Mouse (Mus musculus) thymus, adult 2 months (tissue): ENCODE measurements around the gene Susd6. TPM values are rescaled to one million over a fixed set of nuclear protein-coding genes. Genes with fewer than 3 reads are reported as not detected.

Experiments used
- DNase-seq: peaks from one replicate; pipeline ENCODE4 v3.0.0; 2021
- H3K27ac ChIP-seq: fragments of 200-500 bp; 2 replicates; pipeline ENCODE4 v1.5.1; 2012; ENCODE audit warnings: low read length, control low read depth; ENCODE audit not compliant: control insufficient read depth, insufficient read depth
- H3K27me3 ChIP-seq: fragments of 200-500 bp; 2 replicates; pipeline ENCODE4 v1.6.1; 2012; ENCODE audit warnings: mild to moderate bottlenecking, low read length, moderate library complexity, mixed read lengths; ENCODE audit not compliant: control insufficient read depth, insufficient read depth
- H3K36me3 ChIP-seq: fragments of 200-500 bp; 2 replicates; pipeline ENCODE4 v1.6.1; 2012; ENCODE audit warnings: mild to moderate bottlenecking, low read length, moderate library complexity; ENCODE audit not compliant: control insufficient read depth, insufficient read depth
- H3K4me1 ChIP-seq: fragments of 200-500 bp; replicated peaks from 2 replicates; pipeline ENCODE4 v1.6.1; 2012; ENCODE audit warnings: low read length; ENCODE audit not compliant: control insufficient read depth, insufficient read depth
- H3K4me3 ChIP-seq: fragments of 200-500 bp; 2 replicates; pipeline ENCODE4 v1.5.1; 2012; ENCODE audit warnings: mild to moderate bottlenecking, low read length, control low read depth, moderate library complexity; ENCODE audit not compliant: control insufficient read depth, insufficient read depth
- CTCF ChIP-seq: fragments of 200-500 bp; IDR thresholded peaks from 2 replicates; pipeline ENCODE4 v1.5.1; 2012; ENCODE audit warnings: mild to moderate bottlenecking, control low read depth, low read length, moderate library complexity, borderline replicate concordance; ENCODE audit not compliant: control insufficient read depth, poor library complexity, insufficient read depth; ENCODE audit errors: extremely low read depth
- POLR2A ChIP-seq: fragments of 200-500 bp; IDR thresholded peaks from 2 replicates; pipeline ENCODE4 v1.6.1; 2012; ENCODE audit warnings: mild to moderate bottlenecking, low read length, control low read depth, moderate library complexity; ENCODE audit not compliant: control insufficient read depth, poor library complexity, insufficient read depth; ENCODE audit errors: extremely low read depth
- WGBS: fragments of 180-500 bp; shearing (Covaris S2); methylation state at CpG from one replicate; pipeline ENCODE4 v1.1.7; 2018; 5-methylcytosine and 5-hydroxymethylcytosine counted together
- polyA plus RNA-seq: library from polyadenylated mRNA; depleted of rRNA; stranded (reverse); fragments of >200 nt; gene quantifications from 2 replicates; pipeline ENCODE4 v1.2.3, GENCODE M21; 2012

Susd6 gene
- polyA plus RNA-seq, 1 experiment: 81.3 TPM

DNA sequence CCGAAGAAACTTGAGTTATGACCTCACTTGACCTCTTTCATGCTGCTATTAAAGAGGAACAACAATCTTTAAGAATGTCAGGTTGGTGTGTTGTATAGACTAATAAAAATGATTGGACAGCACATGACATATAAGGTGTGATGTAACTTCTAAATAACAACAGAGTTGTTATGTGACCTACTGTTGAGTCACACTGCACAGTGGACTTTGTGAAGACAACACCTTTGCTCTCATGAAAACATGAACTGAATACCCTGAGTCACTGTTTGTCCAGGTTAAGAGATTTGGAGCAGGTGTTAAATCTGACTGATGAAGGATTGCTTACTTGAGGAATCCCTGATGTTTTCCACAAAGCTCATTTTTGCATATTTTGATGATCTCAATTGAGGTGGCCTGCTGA, 42.0 kb downstream of the Susd6 start:
- H3K4me3 ChIP-seq: no peak overlapping the region
- peaks cover 9% of the 10 kb centered on the region for H3K4me1 ChIP-seq
- WGBS: 61% methylated on average over 1 of the region's 1 CpGs
- no peak overlapping the region for H3K27ac ChIP-seq
- H3K36me3 ChIP-seq: peaks cover 16% of the 10 kb centered on the region
- no peaks in the 10 kb centered on the region for H3K27me3 ChIP-seq
- no peak for DNase-seq
- no peak for TF ChIP-seq POLR2A
- TF ChIP-seq CTCF: no peak

DNA sequence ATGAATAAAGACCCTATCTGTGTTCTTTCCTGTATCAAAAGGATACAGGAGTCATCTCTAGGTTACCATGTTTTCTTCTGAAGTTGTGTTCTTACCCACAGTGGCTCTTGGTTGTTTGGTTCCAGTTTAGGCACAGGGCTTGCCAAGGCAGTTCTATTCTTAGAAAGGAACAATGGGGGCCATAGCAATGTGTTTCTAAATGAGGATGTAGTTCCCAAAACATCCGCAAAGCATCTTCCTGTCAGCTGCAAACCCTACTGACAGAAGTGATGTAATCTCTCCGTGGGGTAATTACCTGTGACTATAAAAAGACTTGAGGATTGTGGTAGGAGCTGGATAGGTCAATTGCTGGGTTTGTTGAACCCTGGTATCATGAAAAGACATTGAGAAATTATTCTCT, 43.2 kb downstream of the Susd6 start:
- Histone ChIP-seq H3K4me1 (peaks cover 6% of the 10 kb centered on the region), H3K36me3 (peaks cover 11% of the 10 kb centered on the region), H3K4me3 (no peak overlapping the region), H3K27me3 (no peaks in the 10 kb centered on the region), H3K27ac (no peak overlapping the region)
- 10% methylated on average over 2 of the region's 2 CpGs for WGBS
- no peak for DNase-seq
- TF ChIP-seq POLR2A (no peak), CTCF (no peak)

DNA sequence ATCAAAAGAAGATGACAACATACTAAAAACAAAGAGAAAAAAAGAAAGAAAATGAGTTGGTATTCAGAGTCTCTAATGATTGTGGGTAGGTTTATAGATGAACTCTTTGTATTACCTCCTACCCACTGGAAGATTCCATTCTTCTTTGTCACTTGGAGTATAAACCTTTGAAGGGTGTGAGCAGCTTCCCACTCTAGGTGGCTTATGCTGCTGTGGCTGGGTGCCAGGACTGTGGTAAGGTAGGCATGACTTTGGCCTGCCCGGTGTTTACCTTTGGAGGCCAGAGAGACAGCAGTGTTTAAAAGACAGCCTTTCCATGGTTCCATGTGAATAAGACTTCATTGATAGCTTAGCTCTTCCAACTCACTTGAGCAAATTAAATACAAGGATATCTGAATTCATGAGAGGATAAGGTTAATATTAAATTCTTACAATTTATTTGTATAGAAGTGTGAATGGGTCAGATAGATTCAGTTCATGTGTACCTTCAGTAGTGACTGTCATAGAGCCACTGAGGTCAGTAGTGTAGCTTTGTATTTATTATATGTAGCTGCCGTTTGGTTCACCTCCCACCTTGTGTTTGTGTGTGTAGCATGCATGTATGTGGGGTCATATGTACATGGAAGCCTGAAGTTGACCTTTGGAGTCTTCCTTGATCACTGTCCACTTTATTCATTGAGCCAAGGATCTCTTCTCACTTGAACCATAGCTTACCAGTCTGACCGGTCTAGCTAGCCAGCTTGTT, 44.0 kb downstream of the Susd6 start:
- Histone ChIP-seq H3K36me3 (peaks cover 3% of the 10 kb centered on the region; the same call in 1 of the 2 replicates), H3K4me1 (peaks cover 6% of the 10 kb centered on the region), H3K4me3 (no peak overlapping the region), H3K27me3 (no peaks in the 10 kb centered on the region), H3K27ac (no peak overlapping the region)
- 65% methylated on average over 3 of the region's 3 CpGs for WGBS
- no peak for DNase-seq
- TF ChIP-seq CTCF (no peak), POLR2A (no peak)

DNA sequence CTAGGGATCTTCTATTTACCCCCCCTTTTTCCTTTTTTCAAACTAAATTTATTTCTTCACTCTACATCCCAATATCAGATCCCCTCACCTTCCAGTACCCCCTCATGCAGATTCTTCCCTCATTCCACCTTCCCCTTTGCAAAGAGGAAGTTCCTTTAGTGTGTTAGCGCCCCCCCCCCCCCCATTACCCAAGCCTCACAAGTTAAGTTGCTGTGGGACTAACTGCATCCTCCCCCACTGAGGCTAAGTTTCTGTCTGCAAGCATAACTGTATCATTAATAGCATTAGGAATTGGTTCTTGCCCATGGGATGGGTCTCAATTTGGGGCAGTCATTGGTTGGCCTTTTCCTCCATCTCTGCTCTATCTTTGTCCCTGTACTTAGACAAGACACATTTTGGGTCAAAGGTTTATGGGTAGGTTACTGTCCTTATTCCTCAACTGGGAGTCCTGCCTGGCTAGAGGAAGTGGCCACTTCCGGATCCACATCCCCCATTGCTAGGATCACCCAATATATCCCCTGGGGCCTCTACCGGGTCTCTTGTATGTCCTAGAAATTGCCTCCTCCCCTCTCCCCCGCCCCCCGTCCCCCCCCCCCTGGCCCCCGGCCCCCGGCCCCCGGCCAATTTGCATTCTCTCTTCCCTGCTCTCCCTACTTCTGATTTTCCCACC, 44.7 kb downstream of the Susd6 start:
- Histone ChIP-seq H3K27ac (no peak overlapping the region), H3K36me3 (no peaks in the 10 kb centered on the region), H3K4me3 (no peak overlapping the region), H3K27me3 (no peaks in the 10 kb centered on the region), H3K4me1 (peaks cover 6% of the 10 kb centered on the region)
- no peak for DNase-seq
- 84% methylated on average over 8 of the region's 8 CpGs for WGBS
- TF ChIP-seq POLR2A: no peak
- TF ChIP-seq CTCF: no peak

DNA sequence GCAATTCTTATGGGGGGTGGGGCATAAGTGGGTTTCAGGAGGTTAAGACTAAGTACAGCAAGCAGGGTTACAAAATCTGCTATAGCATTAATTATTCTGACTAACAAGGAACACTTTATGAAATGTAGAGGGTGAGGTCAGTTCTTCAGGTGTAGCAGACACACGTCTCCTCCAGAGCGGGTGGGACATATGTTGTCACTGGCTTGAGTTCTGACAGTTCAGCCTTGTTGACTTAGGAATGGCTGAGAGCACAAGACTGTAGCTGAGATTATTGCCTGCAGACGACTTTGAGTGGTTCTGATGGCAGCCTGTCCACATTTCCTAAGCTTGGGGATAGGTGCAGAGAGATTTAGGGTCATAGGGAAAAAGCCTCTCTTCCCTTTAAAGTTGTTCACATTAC, 47.3 kb downstream of the Susd6 start:
- Histone ChIP-seq H3K4me3 (no peak overlapping the region), H3K4me1 (no peaks in the 10 kb centered on the region; the same call in 1 of the 2 replicates), H3K27ac (no peak overlapping the region), H3K36me3 (no peaks in the 10 kb centered on the region), H3K27me3 (no peaks in the 10 kb centered on the region)
- no peak for DNase-seq
- 90% methylated on average over 3 of the region's 3 CpGs for WGBS
- no peak for TF ChIP-seq CTCF
- no peak for TF ChIP-seq POLR2A

DNA sequence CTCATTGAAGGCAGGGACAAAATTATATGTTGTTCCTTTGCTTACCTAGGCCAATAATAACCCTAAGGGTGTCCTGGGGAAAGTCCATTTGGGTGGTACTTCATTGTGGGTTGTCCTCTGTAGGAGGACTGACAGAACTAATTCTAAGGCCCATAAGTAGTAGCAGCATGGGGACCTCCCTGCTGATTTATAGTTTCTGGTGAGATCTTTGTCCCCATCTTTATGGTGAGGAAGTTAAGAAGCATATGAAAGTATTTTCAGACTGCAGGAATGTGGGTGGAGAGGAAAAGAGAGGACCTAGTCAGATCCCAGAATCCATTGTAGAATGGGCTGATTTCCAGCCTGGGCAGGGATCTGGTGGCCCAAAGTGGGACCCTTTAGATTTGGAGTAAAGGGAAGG, 48.0 kb downstream of the Susd6 start:
- no peak overlapping the region for H3K27ac ChIP-seq
- H3K27me3 ChIP-seq: no peaks in the 10 kb centered on the region
- H3K36me3 ChIP-seq: no peaks in the 10 kb centered on the region
- H3K4me3 ChIP-seq: no peak overlapping the region
- no peak for TF ChIP-seq CTCF
- TF ChIP-seq POLR2A: no peak
- no peaks in the 10 kb centered on the region; the same call in 1 of the 2 replicates for H3K4me1 ChIP-seq
- DNase-seq: no peak
